Mouse (Mus musculus) monocyte, adult 5-6 weeks (primary cell): Measurements from ENCODE around the gene Ppm1a. TPM values are rescaled to one million over a fixed set of nuclear protein-coding genes. Genes with fewer than 3 reads are reported as not detected.
"Not testable (repeated sequence)": the region's sequence is repeated elsewhere in the genome, so short reads cannot be mapped to it uniquely, and the experiment has no call there.

ENCODE experiments used
- ATAC-seq: fragments of 153-309, 156-312 bp; replicated peaks from 2 replicates; pipeline ENCODE4 v1.8.0; 2017; ENCODE audit warnings: mild to moderate bottlenecking; ENCODE audit not compliant: low TSS enrichment, insufficient number of reproducible peaks, severe bottlenecking, poor library complexity, low FRiP score
- total RNA-seq: library from RNA; stranded (forward); fragments of 200-1000, 200-491, 200-594 nt; gene quantifications from 3 replicates; pipeline ENCODE4 v1.2.3, GENCODE M21; 2017

Gene Ppm1a
- total RNA-seq, 1 experiment from 2014 or later: 232 TPM

GRCm38 (mm10) chr12:72760376-72761229, 3.3 kb downstream of the Ppm1a start:
- peak; percentile 75 for ATAC-seq

- 0 out of 2 replicates have a peak, but pooled peaks have one; percentile 2 for ATAC-seq
Observed at GRCm38 (mm10) chr12:72761230-72761648, 4.0 kb downstream of the Ppm1a start.

- no peak for ATAC-seq
Observed at GRCm38 (mm10) chr12:72761649-72762261, 4.5 kb downstream of the Ppm1a start.

- ATAC-seq: no peak
Observed at GRCm38 (mm10) chr12:72762502-72762901, 5.2 kb downstream of the Ppm1a start.

- no peak for ATAC-seq
Observed at GRCm38 (mm10) chr12:72763156-72763555, 5.9 kb downstream of the Ppm1a start.

- no peak for ATAC-seq
Observed at GRCm38 (mm10) chr12:72767809-72768208, 10.6 kb downstream of the Ppm1a start.

GRCm38 (mm10) chr12:72768230-72768629, 11.0 kb downstream of the Ppm1a start:
- peak; percentile 52 for ATAC-seq

- peak; percentile 55 for ATAC-seq
Observed at GRCm38 (mm10) chr12:72769546-72770230, 12.4 kb downstream of the Ppm1a start.

- ATAC-seq: no peak
Observed at GRCm38 (mm10) chr12:72771153-72771552, 13.9 kb downstream of the Ppm1a start.

- no peak for ATAC-seq
Observed at GRCm38 (mm10) chr12:72771711-72772110, 14.5 kb downstream of the Ppm1a start.

GRCm38 (mm10) chr12:72773921-72774320, 16.7 kb downstream of the Ppm1a start:
- ATAC-seq: no peak

- ATAC-seq: no peak
Observed at GRCm38 (mm10) chr12:72777244-72777643, 20.0 kb downstream of the Ppm1a start.

GRCm38 (mm10) chr12:72780136-72780535, 22.9 kb downstream of the Ppm1a start:
- ATAC-seq: no peak

- not testable (repeated sequence) for ATAC-seq
Observed at GRCm38 (mm10) chr12:72782786-72783185, 25.5 kb downstream of the Ppm1a start.

GRCm38 (mm10) chr12:72785183-72785930, 28.1 kb downstream of the Ppm1a start:
- no peak for ATAC-seq

GRCm38 (mm10) chr12:72786551-72786950, 29.3 kb downstream of the Ppm1a start:
- no peak for ATAC-seq

- no peak for ATAC-seq
Observed at GRCm38 (mm10) chr12:72786986-72787385, 29.7 kb downstream of the Ppm1a start.

GRCm38 (mm10) chr12:72790538-72790937, 33.3 kb downstream of the Ppm1a start:
- ATAC-seq: no peak
